Mouse (Mus musculus) myocyte (in vitro differentiated cells): Measurements from ENCODE around the gene Hspa8.

Source experiments
- CEBPB ChIP-seq: IDR thresholded peaks from 2 replicates; pipeline ENCODE4 v1.6.1; 2011; ENCODE audit warnings: mild to moderate bottlenecking, moderate library complexity; ENCODE audit not compliant: poor library complexity, insufficient read depth, severe bottlenecking
- E2F4 ChIP-seq: IDR thresholded peaks from one replicate; pipeline ENCODE4 v1.6.1; 2011; ENCODE audit warnings: mild to moderate bottlenecking, control low read depth, moderate library complexity; ENCODE audit not compliant: insufficient read depth
- MAX ChIP-seq: IDR thresholded peaks from one replicate; pipeline ENCODE4 v1.6.1; 2011; ENCODE audit warnings: low read depth, mild to moderate bottlenecking, control low read depth
- POLR2A ChIP-seq: IDR thresholded peaks from one replicate; pipeline ENCODE4 v1.6.1; 2011; ENCODE audit warnings: low read depth, mild to moderate bottlenecking, control low read depth, moderate library complexity; ENCODE audit not compliant: insufficient read length
- POLR2AphosphoS2 ChIP-seq: IDR thresholded peaks from one replicate; pipeline ENCODE4 v1.6.1; 2011; ENCODE audit warnings: low read depth, control low read depth; ENCODE audit not compliant: insufficient read length
- SRF ChIP-seq: IDR thresholded peaks from one replicate; pipeline ENCODE4 v1.6.1; 2011; ENCODE audit warnings: low read depth; ENCODE audit not compliant: control insufficient read depth, insufficient read length
- TCF12 ChIP-seq: IDR thresholded peaks from one replicate; pipeline ENCODE4 v1.6.1; 2011; ENCODE audit warnings: mild to moderate bottlenecking, control low read depth; ENCODE audit not compliant: poor library complexity, insufficient read depth, severe bottlenecking
- TCF3 ChIP-seq: IDR thresholded peaks from one replicate; pipeline ENCODE4 v1.6.1; 2011; ENCODE audit warnings: low read depth, control low read depth; ENCODE audit not compliant: insufficient read length
- USF1 ChIP-seq: IDR thresholded peaks from one replicate; pipeline ENCODE4 v1.6.1; 2011; ENCODE audit warnings: low read depth, mild to moderate bottlenecking, control low read depth, moderate library complexity

DNA sequence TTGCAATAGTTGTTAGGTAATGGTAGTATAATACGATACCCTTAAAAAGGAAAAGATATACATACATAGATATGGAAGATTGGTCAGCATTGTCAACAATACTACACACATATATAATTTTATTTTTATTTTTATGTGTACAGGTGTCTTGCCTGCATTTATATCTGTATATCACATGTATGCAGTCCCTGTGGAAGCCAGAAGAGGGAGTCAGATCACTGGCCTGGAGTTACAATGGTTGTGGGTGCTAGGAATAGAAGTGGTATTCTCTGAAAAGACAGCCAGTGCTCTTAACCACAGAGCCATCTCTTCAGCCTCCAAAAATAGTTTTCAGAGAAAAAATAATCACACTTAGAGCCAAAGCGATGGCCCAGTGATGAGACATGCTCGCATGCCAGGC, 35.9 kb downstream of the Hspa8 start:
- no peak for TF ChIP-seq E2F4
- TF ChIP-seq POLR2A, result no peak
- no peak for TF ChIP-seq MAX
- TF ChIP-seq USF1, result no peak
- no peak for TF ChIP-seq TCF12
- TF ChIP-seq TCF3, result no peak
- TF ChIP-seq POLR2AphosphoS2, result no peak
- no peak for TF ChIP-seq SRF
- no peak for TF ChIP-seq CEBPB
